8 mouse cellular contexts compared by ENCODE assay signal in genomic region chr9:43127101-43127787, GRCm38 (mm10). TPM values are rescaled to one million over a fixed set of nuclear protein-coding genes. Genes with fewer than 3 reads are reported as not detected.
DNase-seq lines count a peak whose midpoint lies in the region.

No protein-coding gene starts in this region.

- DNase-seq in left cerebral cortex, adult 18-20 months (ENCODE audit: low spot score in 2 of 2) = peak; percentile 42 to 51
- no peak for DNase-seq in left cerebral cortex, adult 11 months (ENCODE audit: low spot score)
- peak; percentile 19 for DNase-seq in adrenal gland, postnatal 25 days
- peak; percentile 60 to 65 for DNase-seq in heart, postnatal 14 days
- peak; percentile 21 to 40 for DNase-seq in lung, postnatal 4 days
- DNase-seq in spleen, postnatal 36 days (ENCODE audit: low spot score in 2 of 2) = no peak
- DNase-seq in embryo, embryonic 9.5 days (ENCODE audit: extremely low spot score) = no peak
- no peak for DNase-seq in yolk sac, embryonic 10.5 days (ENCODE audit: low spot score)

- intact Hi-C loops in heart, postnatal 14 days (cut with DNase I) = no loop called here

RNA-seq across cellular contexts. Expression of gene Tmem136, which starts 10.9 kb away (rescaled TPM):
- total RNA-seq in left cerebral cortex, adult 18-20 months (2021) = 10 to 100 TPM; 15.9 to 20.7 TPM
- total RNA-seq in adrenal gland, postnatal 25 days (2021) = 4.4 and 5.7 TPM in 2 replicates
- total RNA-seq in heart, postnatal 14 days (2021) = 1 to 10 TPM; 7.2 to 7.5 TPM

RNA-seq across cellular contexts. Expression of gene Arhgef12, which starts 20.2 kb away (rescaled TPM):
- total RNA-seq in left cerebral cortex, adult 18-20 months (2021) = 100 to 1,000 TPM; 144 to 145 TPM
- total RNA-seq in adrenal gland, postnatal 25 days (2021) = 137 and 142 TPM in 2 replicates
- 100 to 1,000 TPM; 154 to 163 TPM for total RNA-seq in heart, postnatal 14 days (2021)

Comparison
In these comparisons a context has a peak if more than half of its experiments do, and no peak if none do; other contexts are left out.
1. DNase-seq: peak in left cerebral cortex, adult 18-20 months (2 of 2), adrenal gland, postnatal 25 days (single experiment), heart, postnatal 14 days (2 of 2) and lung, postnatal 4 days (2 of 2); none in left cerebral cortex, adult 11 months (single experiment), spleen, postnatal 36 days (0 of 2), embryo, embryonic 9.5 days (single experiment) and yolk sac, embryonic 10.5 days (single experiment).